Mouse (Mus musculus) lung, embryonic 15.5 days (tissue): ENCODE measurements around the gene Antxr1. TPM values are rescaled to one million over a fixed set of nuclear protein-coding genes. Genes with fewer than 3 reads are reported as not detected.

Experiments used
- ATAC-seq: fragments of 200-750 bp; cut with Nextera tagmentation; 2 replicates; pipeline ENCODE4 v1.8.0; 2017; ENCODE audit warnings: moderate number of reproducible peaks, borderline replicate concordance; ENCODE audit not compliant: low FRiP score, low TSS enrichment; ENCODE audit errors: extremely low read depth
- H3K27ac ChIP-seq: fragments of 300-500 bp; sonication (generic); 2 replicates; pipeline ENCODE4 v1.5.1; 2015; ENCODE audit warnings: moderate library complexity, mild to moderate bottlenecking, inconsistent platforms
- H3K27me3 ChIP-seq: fragments of 300-500 bp; sonication (generic); 2 replicates; pipeline ENCODE4 v1.6.1; 2015; ENCODE audit warnings: inconsistent platforms
- H3K36me3 ChIP-seq: fragments of 300-500 bp; sonication (generic); 2 replicates; pipeline ENCODE4 v1.6.1; 2015; ENCODE audit warnings: inconsistent platforms
- H3K4me1 ChIP-seq: fragments of 300-500 bp; sonication (generic); 2 replicates; pipeline ENCODE4 v1.6.1; 2015; ENCODE audit warnings: inconsistent platforms
- H3K4me2 ChIP-seq: fragments of 300-500 bp; sonication (generic); 2 replicates; pipeline ENCODE4 v1.6.1; 2015; ENCODE audit warnings: inconsistent platforms, mild to moderate bottlenecking, moderate library complexity
- H3K4me3 ChIP-seq: fragments of 300-500 bp; sonication (generic); 2 replicates; pipeline ENCODE4 v1.5.1; 2015; ENCODE audit warnings: mild to moderate bottlenecking, inconsistent platforms
- H3K9ac ChIP-seq: fragments of 300-500 bp; sonication (generic); 2 replicates; pipeline ENCODE4 v1.6.1; 2015; ENCODE audit warnings: inconsistent platforms
- H3K9me3 ChIP-seq: fragments of 300-500 bp; sonication (generic); 2 replicates; pipeline ENCODE4 v1.6.1; 2016; ENCODE audit warnings: inconsistent platforms
- WGBS: fragments of 180-500 bp; shearing (Covaris S2); methylation state at CpG from one replicate; pipeline ENCODE4 v1.1.7; 2015; 5-methylcytosine and 5-hydroxymethylcytosine counted together
- polyA plus RNA-seq: library from polyadenylated mRNA; unstranded; fragments of >200 nt; fragmentation: Nextera tagmentation; extraction: Ambion mirVana; gene quantifications from 2 replicates; pipeline ENCODE4 v1.2.1, GENCODE M21; 2015

The Antxr1 gene
- polyA plus RNA-seq, 1 experiment from 2014 or later: 13.6 TPM

DNA sequence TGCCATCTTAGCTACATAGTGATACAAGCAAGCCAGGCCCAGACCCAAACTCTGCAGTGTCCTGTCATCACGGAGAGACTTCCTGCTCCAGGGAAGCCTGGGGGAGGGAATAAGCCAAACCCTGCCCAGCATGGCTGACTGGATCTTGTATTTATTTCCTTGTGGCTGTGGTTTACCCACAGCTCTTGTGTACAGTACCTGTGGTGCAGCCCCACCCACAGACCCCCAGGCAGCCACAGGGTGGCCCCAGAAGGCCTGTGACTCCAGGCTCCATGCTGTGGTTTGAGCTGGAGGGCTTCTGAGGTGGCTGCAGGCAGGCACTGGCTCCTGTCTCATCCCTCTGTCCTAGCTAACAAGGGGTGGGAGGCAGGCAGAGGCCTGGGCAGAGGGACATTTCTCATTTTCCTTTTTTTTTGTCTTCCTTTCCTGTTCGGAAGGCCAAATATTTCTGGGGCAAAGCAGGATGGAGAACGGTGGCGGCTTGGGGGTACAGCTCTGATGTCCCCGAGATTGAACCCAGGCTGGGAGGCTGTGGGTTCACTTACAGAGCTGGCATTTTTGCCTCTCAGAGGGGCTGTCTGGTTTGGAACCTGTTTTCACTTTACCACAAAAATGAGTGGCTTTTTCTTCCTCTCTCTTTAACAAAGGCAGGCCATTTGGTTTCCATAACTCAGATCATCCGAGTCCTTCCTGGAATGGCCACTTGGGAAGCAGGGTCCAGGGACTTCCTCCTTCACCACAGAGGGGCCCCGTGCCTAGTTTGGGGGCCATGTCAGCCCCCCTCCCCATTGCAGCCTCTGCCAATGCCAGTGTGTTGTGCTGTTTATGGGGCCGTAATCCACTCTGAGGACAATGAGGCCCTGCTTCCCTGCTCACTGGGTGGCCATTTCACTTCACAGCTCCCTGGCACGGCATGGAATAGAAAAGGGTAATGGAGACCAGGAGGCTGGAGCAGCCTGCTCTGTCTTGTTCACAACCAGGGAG is 91.2 kb downstream of the Antxr1 start:
- Histone ChIP-seq H3K27me3 (no peaks in the 10 kb centered on the region), H3K36me3 (peaks cover 33% of the 10 kb centered on the region), H3K9me3 (no peaks in the 10 kb centered on the region), H3K4me1 (no peaks in the 10 kb centered on the region), H3K9ac (no peak overlapping the region), H3K4me3 (no peak overlapping the region), H3K4me2 (no peak overlapping the region), H3K27ac (no peak overlapping the region)
- no peak for ATAC-seq
- WGBS: 77% methylated on average over 9 of the region's 9 CpGs

DNA sequence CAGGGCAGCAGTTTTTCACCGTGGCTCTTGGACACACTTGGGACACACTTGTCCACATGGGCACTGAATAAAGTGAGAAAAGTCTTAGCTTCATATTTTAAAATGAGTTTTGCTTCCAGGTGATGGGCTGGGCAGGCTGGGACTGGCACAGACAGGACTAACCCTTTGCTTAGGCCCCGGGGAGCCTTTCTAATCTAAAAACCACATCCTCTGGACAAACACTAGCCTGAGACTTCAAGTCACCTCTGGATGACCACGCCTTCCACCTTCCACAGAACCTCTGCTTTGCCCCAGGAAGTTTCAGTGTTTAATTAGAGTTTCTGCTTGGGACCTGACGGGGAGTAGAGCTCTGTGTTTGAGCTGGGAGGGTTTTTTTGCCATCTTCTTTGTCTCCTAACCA is 98.4 kb downstream of the Antxr1 start:
- ATAC-seq: no peak
- Histone ChIP-seq H3K9ac (no peak overlapping the region), H3K4me2 (no peak overlapping the region), H3K4me1 (peaks cover 15% of the 10 kb centered on the region), H3K9me3 (no peaks in the 10 kb centered on the region), H3K27ac (peak overlapping the region; percentile 56), H3K4me3 (no peak overlapping the region), H3K27me3 (no peaks in the 10 kb centered on the region), H3K36me3 (peaks cover 44% of the 10 kb centered on the region)
- 48% methylated on average over 4 of the region's 4 CpGs for WGBS

DNA sequence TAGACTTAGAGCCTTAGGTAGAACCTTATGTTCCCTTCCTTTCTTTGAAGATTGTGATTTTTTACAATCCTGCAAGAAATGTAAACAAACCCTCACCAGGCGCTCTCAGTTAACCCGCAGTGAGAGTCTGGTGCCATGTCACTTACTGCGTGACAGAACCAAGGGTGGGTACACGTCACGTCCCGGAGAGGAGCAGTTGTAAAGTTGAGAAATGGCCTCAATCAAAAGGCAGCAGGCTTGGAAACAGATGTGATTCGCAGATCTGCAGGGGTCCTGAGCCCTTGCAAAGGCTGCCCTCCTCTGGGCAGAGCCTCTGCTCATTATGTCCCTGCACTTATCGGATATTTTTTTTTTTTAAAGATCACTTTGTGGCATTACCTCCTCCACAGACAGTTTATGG is 99.6 kb downstream of the Antxr1 start:
- no peak for ATAC-seq
- no peak overlapping the region for H3K27ac ChIP-seq
- H3K36me3 ChIP-seq: peaks cover 36% of the 10 kb centered on the region
- no peaks in the 10 kb centered on the region for H3K27me3 ChIP-seq
- H3K9ac ChIP-seq: no peak overlapping the region
- no peak overlapping the region for H3K4me2 ChIP-seq
- no peak overlapping the region for H3K4me3 ChIP-seq
- 29% methylated on average over 8 of the region's 8 CpGs for WGBS
- H3K4me1 ChIP-seq: peaks cover 15% of the 10 kb centered on the region
- H3K9me3 ChIP-seq: no peaks in the 10 kb centered on the region

DNA sequence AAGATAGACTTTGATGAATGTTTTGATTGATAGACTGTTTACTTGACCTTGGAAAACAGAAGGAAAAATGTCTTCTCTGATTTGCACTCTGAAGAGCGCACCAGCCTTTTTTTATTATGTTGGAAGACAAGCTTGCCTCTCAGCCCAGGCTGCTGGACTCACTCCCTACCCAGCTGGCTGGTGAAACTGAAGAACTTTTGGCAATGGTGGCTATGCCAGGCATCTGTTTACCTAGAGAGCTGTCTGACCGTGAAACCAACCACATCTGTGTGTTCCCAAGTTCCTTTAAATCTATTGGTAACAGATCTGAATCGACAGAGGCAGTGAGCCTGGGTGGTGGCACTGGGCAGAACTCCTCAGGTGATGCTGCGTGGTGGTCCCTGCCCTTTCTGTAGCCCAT is 102.5 kb downstream of the Antxr1 start:
- 0 out of 2 replicates have a peak, but pooled peaks cover 3% of the 10 kb centered on the region for H3K9me3 ChIP-seq
- no peak overlapping the region for H3K4me2 ChIP-seq
- peaks cover 11% of the 10 kb centered on the region; the same call in 1 of the 2 replicates for H3K36me3 ChIP-seq
- no peak for ATAC-seq
- H3K9ac ChIP-seq: no peak overlapping the region
- WGBS: 71% methylated on average over 4 of the region's 4 CpGs
- no peaks in the 10 kb centered on the region for H3K27me3 ChIP-seq
- no peak overlapping the region for H3K27ac ChIP-seq
- peaks cover 15% of the 10 kb centered on the region for H3K4me1 ChIP-seq
- no peak overlapping the region for H3K4me3 ChIP-seq

DNA sequence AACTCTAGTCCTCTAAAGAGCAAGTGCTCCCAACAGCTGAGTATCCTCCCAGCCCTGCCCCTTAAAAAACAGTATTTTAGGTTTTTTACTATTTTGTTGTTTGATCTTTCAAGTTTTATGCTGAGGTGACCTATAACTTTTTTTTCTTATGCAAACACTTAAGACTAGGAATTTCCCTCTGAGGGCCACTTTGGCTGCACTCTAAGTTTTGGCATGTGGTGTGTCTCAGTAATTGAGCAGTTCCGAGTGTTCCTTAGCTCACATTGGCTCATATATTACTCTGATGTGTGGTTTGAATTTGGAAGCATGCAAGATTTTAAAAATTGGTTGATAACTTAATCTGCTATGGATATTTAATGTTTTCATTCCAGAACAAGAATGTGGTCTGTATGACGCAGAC is 105.6 kb downstream of the Antxr1 start:
- H3K9ac ChIP-seq: no peak overlapping the region
- H3K9me3 ChIP-seq: 0 out of 2 replicates have a peak, but pooled peaks cover 3% of the 10 kb centered on the region
- 0 out of 2 replicates have a peak, but pooled peaks cover 5% of the 10 kb centered on the region for H3K36me3 ChIP-seq
- WGBS: 74% methylated on average over 2 of the region's 2 CpGs
- H3K4me3 ChIP-seq: no peak overlapping the region
- peaks cover 15% of the 10 kb centered on the region for H3K4me1 ChIP-seq
- H3K4me2 ChIP-seq: no peak overlapping the region
- H3K27me3 ChIP-seq: no peaks in the 10 kb centered on the region
- no peak for ATAC-seq
- no peak overlapping the region for H3K27ac ChIP-seq

DNA sequence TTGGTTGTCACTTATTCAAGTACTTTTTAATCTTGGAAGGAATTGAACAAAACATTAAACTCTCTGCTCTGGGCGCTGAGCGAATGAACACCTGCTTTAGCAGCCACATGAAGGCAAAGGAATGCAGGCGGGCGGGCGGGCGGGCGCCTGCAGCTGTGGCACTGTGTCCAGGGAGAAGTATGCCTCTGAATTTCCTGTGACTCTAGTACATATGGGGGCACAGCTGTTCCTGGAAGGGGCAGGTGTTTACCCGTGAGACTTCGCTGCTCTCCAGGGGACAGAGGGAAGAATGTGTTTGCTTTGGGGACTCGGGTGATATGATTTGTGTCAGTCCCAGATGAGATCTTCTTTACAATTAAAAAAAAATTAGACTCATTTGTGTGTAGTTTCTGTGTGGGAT is 107.7 kb downstream of the Antxr1 start:
- Histone ChIP-seq H3K4me3 (no peak overlapping the region), H3K36me3 (no peaks in the 10 kb centered on the region), H3K27me3 (no peaks in the 10 kb centered on the region), H3K4me2 (no peak overlapping the region), H3K4me1 (peaks cover 26% of the 10 kb centered on the region), H3K9me3 (0 out of 2 replicates have a peak, but pooled peaks cover 3% of the 10 kb centered on the region), H3K9ac (no peak overlapping the region), H3K27ac (no peak overlapping the region)
- 50% methylated on average over 10 of the region's 10 CpGs for WGBS
- no peak for ATAC-seq

DNA sequence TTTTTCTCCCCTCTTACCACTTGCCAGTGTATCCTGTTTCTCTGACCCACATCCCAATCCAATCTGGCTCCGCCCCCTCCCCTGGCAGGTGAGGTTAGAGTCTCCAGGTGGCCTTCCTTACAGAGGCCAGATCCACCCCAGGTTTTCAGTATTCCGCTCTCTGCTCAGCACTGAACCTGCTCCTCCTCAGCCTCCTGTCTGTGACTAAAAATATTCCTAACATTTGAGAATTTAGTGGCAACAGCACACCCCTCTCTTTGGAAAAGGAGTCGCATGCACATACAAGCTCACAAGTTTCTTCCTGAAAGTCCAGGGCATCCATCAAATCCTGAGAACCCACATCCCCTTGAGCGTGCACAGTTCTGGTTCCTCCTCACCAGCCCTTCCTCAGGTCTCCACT is 109.3 kb downstream of the Antxr1 start:
- peaks cover 35% of the 10 kb centered on the region for H3K4me1 ChIP-seq

DNA sequence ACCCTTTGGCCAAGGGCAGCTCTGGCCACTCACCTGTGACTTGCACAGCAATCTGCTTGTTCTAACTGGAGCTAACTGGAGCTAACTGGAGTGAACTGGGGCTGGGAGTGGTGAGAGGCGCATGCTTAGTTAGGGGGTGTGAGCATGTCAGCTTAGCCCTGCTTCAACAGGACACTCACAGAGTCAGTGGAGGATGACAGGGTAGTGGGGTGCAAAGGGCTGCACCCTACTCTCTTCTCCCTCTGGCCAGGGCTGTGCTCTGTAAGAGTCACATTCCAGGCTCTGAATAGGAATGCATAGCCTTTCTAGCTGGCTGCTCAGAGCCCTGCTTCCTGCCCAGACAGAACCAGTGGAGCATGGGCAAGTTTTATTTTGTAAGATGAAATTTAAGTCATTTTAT is 110.3 kb downstream of the Antxr1 start:
- Histone ChIP-seq H3K4me3 (no peak overlapping the region), H3K9me3 (0 out of 2 replicates have a peak, but pooled peaks cover 3% of the 10 kb centered on the region), H3K9ac (no peak overlapping the region), H3K4me2 (no peak overlapping the region), H3K4me1 (peaks cover 35% of the 10 kb centered on the region), H3K36me3 (no peaks in the 10 kb centered on the region), H3K27me3 (no peaks in the 10 kb centered on the region), H3K27ac (no peak overlapping the region)
- 90% methylated on average over 1 of the region's 1 CpGs for WGBS
- ATAC-seq: no peak

More for the DNA sequence above, 109.3 kb downstream of the Antxr1 start:
- WGBS: 74% methylated on average over 4 of the region's 4 CpGs
- no peak overlapping the region for H3K9ac ChIP-seq
- H3K4me3 ChIP-seq: no peak overlapping the region
- H3K27me3 ChIP-seq: no peaks in the 10 kb centered on the region
- 0 out of 2 replicates have a peak, but pooled peaks cover 3% of the 10 kb centered on the region for H3K9me3 ChIP-seq
- H3K36me3 ChIP-seq: no peaks in the 10 kb centered on the region
- no peak overlapping the region for H3K27ac ChIP-seq
- no peak for ATAC-seq
- H3K4me2 ChIP-seq: no peak overlapping the region

DNA sequence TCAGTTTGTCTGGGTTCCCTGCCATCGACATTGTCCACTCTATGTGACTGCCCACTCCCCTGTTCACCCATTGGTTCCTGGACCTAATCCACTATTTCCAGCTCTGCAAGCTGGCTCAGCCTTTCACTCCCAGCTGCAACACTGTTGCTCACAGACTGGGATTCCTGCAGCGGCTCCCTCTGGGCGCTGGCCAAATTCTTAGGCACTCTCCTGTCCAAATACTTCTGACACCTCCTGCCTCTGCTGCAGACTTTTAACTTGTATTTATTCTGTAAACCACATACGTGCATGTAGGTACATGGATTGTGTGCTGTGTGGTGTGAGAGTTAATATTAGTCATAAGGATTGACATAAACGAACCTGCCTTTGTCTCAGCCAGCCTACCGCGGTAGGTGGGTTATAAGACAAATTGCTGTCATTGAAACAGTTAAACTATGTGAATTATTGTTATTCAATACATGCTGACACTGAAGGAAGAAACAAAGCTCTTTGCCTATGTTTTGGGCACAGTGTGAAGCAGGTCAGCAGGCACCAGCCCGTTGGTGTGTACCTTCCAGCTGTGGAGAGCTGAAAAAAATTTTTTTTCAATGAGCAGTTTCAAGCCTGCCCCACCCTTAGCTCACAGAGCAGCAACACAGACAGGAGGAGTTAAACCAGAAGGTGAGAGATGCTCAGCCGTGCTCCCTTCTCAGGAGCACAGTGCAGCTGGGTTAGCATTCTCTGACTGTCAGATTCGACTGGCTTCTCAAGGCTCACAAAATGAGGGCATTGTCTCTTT is 112.6 kb downstream of the Antxr1 start:
- Histone ChIP-seq H3K4me2 (no peak overlapping the region), H3K4me1 (peaks cover 42% of the 10 kb centered on the region), H3K4me3 (no peak overlapping the region), H3K9me3 (no peaks in the 10 kb centered on the region), H3K27ac (peak overlapping the region; percentile 67), H3K27me3 (no peaks in the 10 kb centered on the region), H3K9ac (no peak overlapping the region), H3K36me3 (no peaks in the 10 kb centered on the region)
- 18% methylated on average over 10 of the region's 10 CpGs for WGBS
- ATAC-seq: peak; percentile 65; the same call in 1 of the 2 replicates

DNA sequence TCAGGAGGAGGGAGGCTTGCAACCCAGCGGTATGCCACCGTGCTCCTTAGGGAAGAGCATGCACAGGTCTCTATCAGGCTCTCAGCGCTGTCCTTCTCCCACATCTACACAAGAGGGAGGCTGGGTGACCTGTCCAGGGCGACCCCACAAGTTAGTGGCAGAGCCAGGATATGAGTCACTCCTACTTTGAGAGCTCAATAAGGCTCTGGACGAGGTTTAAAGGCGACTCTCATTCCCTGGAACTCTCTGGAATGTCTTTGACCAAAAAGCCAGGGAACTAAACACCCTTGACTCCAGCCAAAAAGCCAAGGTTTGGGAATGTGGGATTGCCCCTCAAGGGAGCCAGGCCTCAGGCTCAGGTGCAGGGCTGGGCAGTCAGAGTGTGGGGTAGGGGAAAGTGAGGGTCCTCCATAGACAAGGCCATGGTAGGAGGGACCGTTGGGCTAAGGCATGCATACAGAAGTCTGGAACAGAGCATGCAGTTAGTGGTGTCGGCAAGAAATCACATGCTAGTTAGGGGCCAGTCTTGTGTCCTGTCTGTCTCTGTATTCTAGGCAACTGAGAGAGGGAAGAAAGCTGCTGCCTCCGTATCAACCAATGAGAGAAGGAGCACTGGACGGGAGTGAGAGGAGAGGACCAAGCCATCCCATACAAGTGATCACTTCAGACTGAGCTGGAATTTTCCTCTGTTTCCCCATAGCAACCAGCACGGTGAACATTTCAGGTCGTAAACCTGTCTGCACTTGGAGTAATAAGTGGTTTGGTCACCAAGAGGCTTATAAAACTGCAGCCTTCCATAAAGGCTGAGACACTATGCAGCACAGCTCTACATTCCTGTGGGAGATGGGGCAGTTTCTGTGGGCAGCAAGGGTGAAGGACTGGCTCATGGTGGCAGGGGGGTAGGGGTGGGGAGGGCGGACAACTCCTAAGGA is 116.3 kb downstream of the Antxr1 start:
- Histone ChIP-seq H3K4me2 (no peak overlapping the region), H3K4me1 (peaks cover 38% of the 10 kb centered on the region), H3K9me3 (no peaks in the 10 kb centered on the region), H3K27ac (0 out of 2 replicates have a peak overlapping the region, but pooled peaks have one; percentile 25), H3K36me3 (no peaks in the 10 kb centered on the region), H3K27me3 (no peaks in the 10 kb centered on the region), H3K4me3 (no peak overlapping the region), H3K9ac (no peak overlapping the region)
- WGBS: 58% methylated on average over 13 of the region's 13 CpGs
- ATAC-seq: no peak

DNA sequence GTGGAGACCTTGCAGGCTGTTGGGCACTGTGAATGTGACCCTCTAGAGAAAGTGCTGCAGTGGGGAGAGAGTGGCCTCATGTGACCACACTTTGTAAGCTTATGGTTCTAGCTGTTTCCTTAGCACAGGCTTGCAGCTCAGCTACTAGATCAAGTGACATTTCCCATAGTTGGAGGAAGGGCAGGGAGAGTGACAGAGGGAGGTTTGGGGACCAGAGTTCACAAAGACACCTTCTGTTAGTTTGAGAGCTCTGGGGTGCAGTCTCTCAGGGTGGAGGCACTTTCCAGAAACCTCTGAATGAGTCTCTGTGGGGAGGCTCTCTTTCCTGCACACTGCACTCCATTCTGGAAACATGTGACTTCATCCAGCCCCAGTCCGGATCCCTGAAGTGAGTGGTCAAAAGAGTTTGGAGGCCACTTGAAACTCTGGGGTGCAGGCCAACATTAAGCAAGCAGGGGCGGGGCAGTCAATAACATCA is 119.5 kb downstream of the Antxr1 start:
- Histone ChIP-seq H3K27me3 (no peaks in the 10 kb centered on the region), H3K9ac (no peak overlapping the region), H3K36me3 (peaks cover 13% of the 10 kb centered on the region), H3K9me3 (no peaks in the 10 kb centered on the region), H3K4me1 (peaks cover 18% of the 10 kb centered on the region; the same call in 1 of the 2 replicates), H3K4me3 (no peak overlapping the region), H3K4me2 (no peak overlapping the region), H3K27ac (peak overlapping the region; percentile 24; the same call in 1 of the 2 replicates)
- 57% methylated on average over 2 of the region's 2 CpGs for WGBS
- ATAC-seq: 0 out of 2 replicates have a peak, but pooled peaks have one; percentile 21
